Mouse (Mus musculus) ovary, adult 10 weeks (tissue): ENCODE measurements around the gene Stk32c. TPM values are rescaled to one million over a fixed set of nuclear protein-coding genes. Genes with fewer than 3 reads are reported as not detected.

ENCODE experiments used
- polyA plus RNA-seq: library from polyadenylated mRNA; stranded (reverse); fragments of 350-450 nt; fragmentation: Illumina TruSeq; extraction: RNeasy Lipid Tissue Mini Kit (QIAGEN cat#74804); gene quantifications from one replicate; pipeline ENCODE4 v1.2.3, GENCODE M21; 2014

Stk32c gene
- polyA plus RNA-seq, result not detected

DNA sequence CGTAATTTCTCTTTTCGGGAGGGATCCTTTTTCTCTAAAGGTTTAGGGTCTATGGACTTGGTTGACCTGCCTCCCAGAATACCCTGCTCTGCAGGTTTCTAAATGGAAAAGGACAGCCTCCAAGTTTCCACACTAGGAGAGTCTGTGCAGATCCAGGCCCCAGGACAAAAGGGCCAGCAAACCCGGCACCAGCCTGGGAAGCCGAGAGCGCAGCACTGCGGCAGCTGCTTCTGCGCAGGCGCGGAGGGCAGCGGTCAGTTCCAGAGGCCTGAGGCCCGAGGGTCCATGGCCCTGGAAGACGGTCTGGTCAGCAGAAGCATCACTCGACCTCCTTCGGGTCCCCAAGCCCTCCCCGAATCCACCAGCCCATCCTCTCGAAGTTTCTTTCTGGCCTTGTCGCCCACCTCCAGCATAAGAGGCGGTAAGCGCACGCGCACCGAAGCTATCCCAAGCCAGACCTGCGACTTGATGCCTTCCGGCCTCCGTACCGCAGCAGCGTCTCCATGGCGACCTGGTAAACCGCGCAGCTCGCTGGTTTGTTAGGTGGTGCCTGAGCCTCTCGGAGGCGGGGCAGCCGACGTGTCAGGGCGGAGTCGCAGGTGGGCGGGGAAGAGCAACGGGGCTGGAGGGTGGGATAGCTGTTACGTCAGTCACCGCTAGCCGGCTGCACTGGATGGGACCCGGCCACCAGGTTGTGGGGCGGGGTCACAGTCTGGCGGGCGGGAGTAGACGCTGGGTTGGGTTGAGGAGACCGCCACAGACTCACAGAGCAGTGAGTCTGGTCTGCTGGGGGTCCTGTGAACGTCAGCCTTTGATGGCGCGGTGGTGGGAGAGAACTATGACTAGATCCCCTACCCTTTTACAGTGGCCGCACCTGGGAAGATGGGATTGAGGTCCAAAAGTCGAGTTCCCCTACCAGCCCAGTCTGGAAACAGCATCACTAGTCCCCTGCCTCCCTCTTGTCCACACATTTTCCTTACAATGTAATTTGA, at the start of gene Stk32c, which contains the start of gene Lrrc27:
Gene Stk32c, minus strand, starts transcription at position 554 of the 992 bp plus-strand sequence.
Gene Lrrc27, plus strand, starts transcription at position 235 of the 992 bp plus-strand sequence.

DNA sequence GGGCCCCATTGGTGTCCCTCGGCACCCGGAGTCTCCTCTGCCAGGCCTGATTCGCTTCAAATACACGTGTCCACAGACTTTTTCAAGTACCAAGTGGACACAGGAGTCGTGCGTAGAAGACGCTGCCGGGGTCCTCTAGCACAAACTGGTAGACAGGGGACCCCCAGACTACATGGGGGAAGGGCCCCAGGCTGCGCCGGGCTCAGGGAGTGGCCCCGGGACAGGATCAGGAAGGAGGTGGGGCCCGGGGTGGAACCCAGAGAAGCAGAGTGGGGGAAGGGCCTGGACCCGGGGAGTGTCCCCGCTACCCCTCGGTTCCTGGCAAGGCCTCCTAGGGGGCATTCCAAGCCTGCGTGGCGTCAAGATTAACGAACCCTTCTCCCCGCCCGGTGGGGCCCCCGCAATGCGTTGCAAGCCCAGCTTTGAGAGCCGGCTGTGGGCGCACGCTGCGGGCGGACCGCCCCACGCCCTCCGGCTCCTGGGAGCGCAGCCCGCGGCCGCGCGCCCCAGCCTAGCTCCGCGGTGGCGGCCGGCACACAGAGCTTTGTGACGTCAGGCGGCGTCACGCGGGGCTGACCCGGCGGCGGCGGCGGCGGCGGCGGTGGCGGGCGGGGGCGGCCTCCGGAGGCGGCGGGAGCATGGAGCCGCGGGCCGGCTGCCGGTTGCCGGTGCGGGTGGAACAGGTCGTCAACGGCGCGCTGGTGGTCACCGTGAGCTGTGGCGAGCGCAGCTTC, 34.9 kb upstream of the Stk32c start, which contains the start of gene Pwwp2b:
Gene Pwwp2b, plus strand, starts transcription at position 602 of the 734 bp plus-strand sequence.

GRCm38 (mm10) chr7:139085629-139086194, 127.4 kb downstream of the Stk32c start, which contains the start of gene Dpysl4:
Gene Dpysl4 (plus strand): TSS chr7:139086001.

Other genes with a start within 250 kb of the Stk32c start
- gene Dpysl4, start 127.3 kb downstream of the Stk32c start, polyA plus RNA-seq, result 1.1 TPM
- 3.5 TPM for gene Lrrc27, start 319 bp downstream of the Stk32c start, polyA plus RNA-seq
- 1.6 TPM for gene Pwwp2b, start 35.2 kb upstream of the Stk32c start, polyA plus RNA-seq
- 36.6 TPM for gene Inpp5a, start 175.8 kb upstream of the Stk32c start, polyA plus RNA-seq